Mouse (Mus musculus): ENCODE results near the gene Mrm2. TPM values are rescaled to one million over a fixed set of nuclear protein-coding genes. Genes with fewer than 3 reads are reported as not detected.

The Mrm2 gene
- polyA plus RNA-seq, 1 experiment = 5.6 TPM

DNA sequence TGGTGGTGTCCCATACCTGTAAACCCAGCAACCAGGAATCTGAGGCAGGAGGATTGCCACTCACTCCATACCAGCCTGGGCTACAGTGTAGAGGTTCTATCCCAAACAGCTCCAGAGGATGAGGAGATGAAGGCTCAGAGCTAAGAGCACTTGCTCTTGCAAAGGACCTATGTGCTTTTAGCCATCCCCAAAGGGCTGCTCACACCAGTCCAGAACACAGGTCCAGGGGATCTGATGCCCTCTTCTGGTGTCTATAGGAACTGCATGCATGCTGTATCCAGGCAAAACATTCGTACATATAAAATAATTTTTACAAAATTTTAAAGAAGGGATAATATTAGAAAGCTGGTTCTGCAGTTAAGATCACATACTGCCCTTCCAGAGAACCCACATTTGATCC, 5.0 kb upstream of the Mrm2 start:
- TF ChIP-seq CTCF (IDR thresholded peaks at IDR 0.05; ENCODE audit: low read depth, low read length) (peak; percentile 66), EP300 (IDR thresholded peaks at IDR 0.05; ENCODE audit: insufficient read depth, low read depth, low read length) (no peak), POLR2A (IDR thresholded peaks at IDR 0.05; ENCODE audit: insufficient read depth, low read length) (no peak)
- Histone ChIP-seq H3K27me3 (ENCODE audit: control insufficient read depth, insufficient read depth, low read length, poor library complexity, severe bottlenecking) (no peaks in the 10 kb centered on the region), H3K9ac (ENCODE audit: low read depth, poor library complexity, severe bottlenecking) (no peak overlapping the region), H3K27ac (ENCODE audit: insufficient read depth, low read length) (no peak overlapping the region), H3K36me3 (ENCODE audit: control insufficient read depth, insufficient read depth, low read length, poor library complexity, severe bottlenecking) (peaks cover 5% of the 10 kb centered on the region), H3K4me1 (ENCODE audit: control insufficient read depth, insufficient read depth, low read length) (peaks cover 1% of the 10 kb centered on the region), H3K4me3 (ENCODE audit: low read depth, low read length) (no peak overlapping the region), H3K9me3 (replicated peaks; ENCODE audit: control insufficient read depth, insufficient read depth, low read length, poor library complexity, severe bottlenecking) (peaks cover 2% of the 10 kb centered on the region; the same call in 1 of the 2 replicates)

DNA sequence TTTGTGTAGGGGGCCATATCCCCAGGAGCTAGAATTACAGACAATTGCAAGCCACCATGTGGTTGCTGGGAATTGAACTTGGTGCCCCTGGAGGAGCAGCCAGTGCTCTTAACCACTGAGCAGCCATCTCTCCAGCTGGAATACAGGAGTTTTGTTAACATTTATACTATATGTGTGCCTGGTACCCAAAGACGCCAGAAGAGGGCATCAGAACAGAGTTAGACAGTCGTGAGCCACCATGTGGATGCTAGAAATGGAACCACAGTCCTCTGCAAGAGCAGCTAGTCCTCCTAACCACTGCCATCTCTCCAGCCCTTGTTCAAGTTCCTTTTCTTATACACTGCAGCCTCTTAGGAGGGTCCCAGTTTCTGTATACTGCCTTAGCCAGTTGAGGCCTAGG, 1.9 kb upstream of the Mrm2 start:
- Histone ChIP-seq H3K9me3 (replicated peaks; ENCODE audit: control insufficient read depth, insufficient read depth, low read length, poor library complexity, severe bottlenecking) (0 out of 2 replicates have a peak, but pooled peaks cover under 1% of the 10 kb centered on the region), H3K9ac (ENCODE audit: low read depth, poor library complexity, severe bottlenecking) (no peak overlapping the region), H3K27me3 (ENCODE audit: control insufficient read depth, insufficient read depth, low read length, poor library complexity, severe bottlenecking) (no peaks in the 10 kb centered on the region), H3K36me3 (ENCODE audit: control insufficient read depth, insufficient read depth, low read length, poor library complexity, severe bottlenecking) (peaks cover 4% of the 10 kb centered on the region), H3K4me3 (ENCODE audit: low read depth, low read length) (no peak overlapping the region), H3K27ac (ENCODE audit: insufficient read depth, low read length) (no peak overlapping the region), H3K4me1 (ENCODE audit: control insufficient read depth, insufficient read depth, low read length) (peaks cover 1% of the 10 kb centered on the region)
- peak; percentile 44 for TF ChIP-seq CTCF (IDR thresholded peaks at IDR 0.05; ENCODE audit: low read depth, low read length)
- TF ChIP-seq POLR2A (IDR thresholded peaks at IDR 0.05; ENCODE audit: insufficient read depth, low read length) = no peak

DNA sequence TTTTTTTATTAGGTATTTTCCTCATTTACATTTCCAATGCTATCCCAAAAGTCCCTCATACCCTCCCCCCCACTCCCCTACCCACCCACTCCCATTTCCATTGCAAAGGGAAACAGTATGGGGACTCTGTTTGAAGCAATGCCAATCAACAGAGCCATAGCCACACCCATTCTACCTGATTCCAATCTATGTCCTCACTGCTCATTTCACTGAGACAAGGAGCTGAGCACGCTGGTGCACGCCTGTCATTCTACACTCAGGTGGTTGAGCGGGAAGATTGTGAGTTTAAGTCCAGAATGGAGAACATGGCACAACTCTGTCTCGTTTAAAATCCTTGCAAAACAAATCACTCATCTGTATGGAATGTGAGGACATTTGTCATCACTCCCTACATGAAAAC, 821 bp upstream of the Mrm2 start:
- peak overlapping the region; percentile 85 for H3K27ac ChIP-seq (ENCODE audit: insufficient read depth, low read length)
- H3K36me3 ChIP-seq (ENCODE audit: control insufficient read depth, insufficient read depth, low read length, poor library complexity, severe bottlenecking) = no peaks in the 10 kb centered on the region
- H3K9me3 ChIP-seq (replicated peaks; ENCODE audit: control insufficient read depth, insufficient read depth, low read length, poor library complexity, severe bottlenecking) = no peaks in the 10 kb centered on the region
- H3K4me1 ChIP-seq (ENCODE audit: control insufficient read depth, insufficient read depth, low read length) = peaks cover 1% of the 10 kb centered on the region
- no peak overlapping the region for H3K9ac ChIP-seq (ENCODE audit: low read depth, poor library complexity, severe bottlenecking)
- H3K27me3 ChIP-seq (ENCODE audit: control insufficient read depth, insufficient read depth, low read length, poor library complexity, severe bottlenecking) = no peaks in the 10 kb centered on the region
- peak overlapping the region; percentile 44 for H3K4me3 ChIP-seq (ENCODE audit: low read depth, low read length)
- no peak for TF ChIP-seq EP300 (IDR thresholded peaks at IDR 0.05; ENCODE audit: insufficient read depth, low read depth, low read length)
- TF ChIP-seq POLR2A (IDR thresholded peaks at IDR 0.05; ENCODE audit: insufficient read depth, low read length) = no peak

DNA sequence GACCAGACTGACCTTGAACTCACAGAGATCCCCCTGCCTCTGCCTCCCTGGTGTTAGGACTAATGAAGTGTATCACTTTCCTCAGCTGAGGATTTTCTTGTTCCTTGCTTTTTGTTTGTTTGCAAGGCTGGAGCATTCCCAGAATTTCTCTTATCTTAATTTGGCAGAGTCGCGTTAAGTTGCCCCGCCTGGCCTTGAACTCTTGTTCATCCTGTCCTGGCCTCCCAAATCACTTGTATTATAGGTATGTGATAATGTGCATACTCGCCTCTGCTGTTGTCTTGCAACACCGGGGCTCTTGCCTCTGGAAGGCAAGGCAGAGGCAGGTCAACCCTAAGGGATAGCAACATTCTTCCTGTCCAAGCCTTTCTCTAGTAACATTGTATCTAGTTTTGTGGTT, 7.6 kb downstream of the Mrm2 start:
- Histone ChIP-seq H3K4me3 (ENCODE audit: low read depth, low read length) (no peak overlapping the region), H3K36me3 (ENCODE audit: control insufficient read depth, insufficient read depth, low read length, poor library complexity, severe bottlenecking) (no peaks in the 10 kb centered on the region), H3K4me1 (ENCODE audit: control insufficient read depth, insufficient read depth, low read length) (no peaks in the 10 kb centered on the region), H3K9me3 (replicated peaks; ENCODE audit: control insufficient read depth, insufficient read depth, low read length, poor library complexity, severe bottlenecking) (no peaks in the 10 kb centered on the region), H3K9ac (ENCODE audit: low read depth, poor library complexity, severe bottlenecking) (no peak overlapping the region), H3K27me3 (ENCODE audit: control insufficient read depth, insufficient read depth, low read length, poor library complexity, severe bottlenecking) (no peaks in the 10 kb centered on the region), H3K27ac (ENCODE audit: insufficient read depth, low read length) (no peak overlapping the region)
- TF ChIP-seq EP300 (IDR thresholded peaks at IDR 0.05; ENCODE audit: insufficient read depth, low read depth, low read length) = no peak
- no peak for TF ChIP-seq POLR2A (IDR thresholded peaks at IDR 0.05; ENCODE audit: insufficient read depth, low read length)
- TF ChIP-seq CTCF (IDR thresholded peaks at IDR 0.05; ENCODE audit: low read depth, low read length) = no peak

DNA sequence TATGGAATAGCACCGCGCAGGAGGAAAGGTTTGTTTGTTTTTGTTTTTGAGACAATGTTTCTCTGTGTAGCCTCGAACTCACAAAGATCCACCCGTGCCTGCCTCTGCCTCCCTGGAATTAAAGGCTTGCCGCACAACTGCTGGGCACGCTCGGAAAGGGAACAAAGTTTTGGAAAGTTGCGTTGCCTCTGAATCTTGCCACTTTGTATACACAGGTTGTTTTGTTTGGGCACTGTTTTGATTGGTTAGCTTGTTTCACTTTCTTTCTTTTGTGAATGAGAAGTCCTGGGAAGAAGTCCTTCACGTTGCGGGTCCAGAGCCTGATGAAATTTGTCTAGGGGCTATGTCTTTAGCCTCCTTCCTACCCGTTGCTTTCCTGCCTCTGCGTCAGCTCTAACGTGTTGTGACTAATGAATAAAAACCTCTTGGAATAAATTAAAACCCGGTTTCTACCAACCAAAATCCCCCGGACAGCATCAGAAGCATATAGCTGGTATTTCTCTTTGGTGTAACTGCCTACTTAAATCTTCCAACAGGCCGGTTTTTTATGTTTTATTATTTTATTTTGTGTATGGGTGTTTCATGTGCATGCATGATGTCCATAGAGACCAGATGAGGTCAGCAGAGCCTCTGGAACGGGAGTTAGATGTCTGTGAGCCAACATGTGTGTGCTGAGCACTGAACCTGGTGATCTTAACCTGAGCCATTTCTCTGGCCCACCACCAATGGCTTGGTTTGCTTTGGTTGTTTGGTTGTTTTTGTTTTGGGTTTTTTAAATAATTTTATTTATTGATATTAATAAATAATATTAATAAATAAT, 9.7 kb downstream of the Mrm2 start:
- TF ChIP-seq EP300 (IDR thresholded peaks at IDR 0.05; ENCODE audit: insufficient read depth, low read depth, low read length) (no peak), CTCF (IDR thresholded peaks at IDR 0.05; ENCODE audit: low read depth, low read length) (no peak)
- Histone ChIP-seq H3K27ac (ENCODE audit: insufficient read depth, low read length) (peak overlapping the region; percentile 27), H3K9me3 (replicated peaks; ENCODE audit: control insufficient read depth, insufficient read depth, low read length, poor library complexity, severe bottlenecking) (no peaks in the 10 kb centered on the region), H3K9ac (ENCODE audit: low read depth, poor library complexity, severe bottlenecking) (peak overlapping the region; percentile 87), H3K27me3 (ENCODE audit: control insufficient read depth, insufficient read depth, low read length, poor library complexity, severe bottlenecking) (no peaks in the 10 kb centered on the region), H3K4me1 (ENCODE audit: control insufficient read depth, insufficient read depth, low read length) (no peaks in the 10 kb centered on the region), H3K4me3 (ENCODE audit: low read depth, low read length) (peak overlapping the region; percentile 88), H3K36me3 (ENCODE audit: control insufficient read depth, insufficient read depth, low read length, poor library complexity, severe bottlenecking) (no peaks in the 10 kb centered on the region)

DNA sequence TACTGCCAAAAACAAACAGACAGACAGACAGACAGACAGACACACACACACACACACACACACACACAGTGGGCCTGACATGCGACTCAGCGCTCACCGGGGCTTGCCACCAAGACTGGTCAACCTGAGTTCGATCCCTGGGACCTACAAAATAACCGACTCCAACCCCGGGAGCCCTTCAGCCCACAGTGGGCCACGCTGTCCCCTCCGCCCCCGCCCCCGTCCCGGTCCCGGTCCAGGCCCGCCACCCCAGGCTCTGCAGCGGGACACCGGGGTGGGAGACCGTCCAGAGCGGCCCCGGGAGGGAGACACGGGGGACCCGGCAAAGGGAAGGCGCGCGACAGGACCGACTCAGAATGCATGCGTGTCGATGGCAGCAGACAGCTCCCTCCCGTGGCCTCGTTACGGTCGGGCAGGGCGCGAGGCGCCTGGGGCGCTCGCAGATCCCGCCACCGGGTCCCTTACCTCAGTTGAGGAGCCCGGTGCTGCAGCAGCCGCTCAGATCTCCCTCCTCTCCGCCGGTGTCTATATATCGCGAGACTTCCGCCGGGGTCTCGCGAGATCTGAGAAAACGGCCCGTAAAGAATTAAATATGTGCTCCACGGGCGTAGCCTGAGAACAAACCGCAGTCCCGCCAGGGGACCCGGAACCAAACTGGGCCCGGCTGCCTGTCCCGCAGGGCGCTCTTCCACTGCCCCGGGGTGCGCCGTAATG, 10.5 kb downstream of the Mrm2 start, which contains the start of the genes Mad1l1 and Nudt1:
Gene Mad1l1 (minus strand): TSS at position 511 of the 714 bp plus-strand sequence.
Gene Nudt1 (plus strand): TSS at position 615 of the 714 bp plus-strand sequence.
- H3K27ac ChIP-seq (ENCODE audit: insufficient read depth, low read length) = peak within 1 kb of the TSS; percentile 27
- no peaks in the 10 kb centered on the region for H3K9me3 ChIP-seq (replicated peaks; ENCODE audit: control insufficient read depth, insufficient read depth, low read length, poor library complexity, severe bottlenecking)
- TF ChIP-seq EP300 (IDR thresholded peaks at IDR 0.05; ENCODE audit: insufficient read depth, low read depth, low read length) (peak; percentile 41; the same call in 1 of the 2 replicates), CTCF (IDR thresholded peaks at IDR 0.05; ENCODE audit: low read depth, low read length) (no peak), POLR2A (IDR thresholded peaks at IDR 0.05; ENCODE audit: insufficient read depth, low read length) (peak; percentile 17)
- no peaks in the 10 kb centered on the region for H3K36me3 ChIP-seq (ENCODE audit: control insufficient read depth, insufficient read depth, low read length, poor library complexity, severe bottlenecking)
- H3K9ac ChIP-seq (ENCODE audit: low read depth, poor library complexity, severe bottlenecking) = peak within 1 kb of the TSS; percentile 87
- peak within 1 kb of the TSS; percentile 88 for H3K4me3 ChIP-seq (ENCODE audit: low read depth, low read length)
- no peaks in the 10 kb centered on the region for H3K4me1 ChIP-seq (ENCODE audit: control insufficient read depth, insufficient read depth, low read length)
- no peaks in the 10 kb centered on the region for H3K27me3 ChIP-seq (ENCODE audit: control insufficient read depth, insufficient read depth, low read length, poor library complexity, severe bottlenecking)

Data from ES-Bruce4 (cell line).